Mouse (Mus musculus): ENCODE data around the gene Slbp.
A peak's percentile ranks its signal among the peaks of the same experiment; 100 is the strongest.

Gene Slbp

GRCm38 (mm10) chr5:33630061-33630460 is 22.3 kb downstream of the Slbp start:
- peak; percentile 48 for DNase-seq (ENCODE audit: low spot score)

GRCm38 (mm10) chr5:33629301-33629987 is 22.9 kb downstream of the Slbp start, which contains the start of the genes Fam53a and Gm9903:
Fam53a (minus strand) TSS chr5:33629635.
Gm9903 (plus strand) TSS chr5:33629925.
- DNase-seq (ENCODE audit: low spot score) = peak; percentile 100

GRCm38 (mm10) chr5:33628820-33629300 is 23.5 kb downstream of the Slbp start:
- peak; percentile 22 for DNase-seq (ENCODE audit: low spot score)

GRCm38 (mm10) chr5:33627968-33628367 is 24.4 kb downstream of the Slbp start:
- peak; percentile 8 for DNase-seq (ENCODE audit: low spot score)

GRCm38 (mm10) chr5:33623766-33624165 is 28.6 kb downstream of the Slbp start:
- DNase-seq (ENCODE audit: low spot score) = no peak

GRCm38 (mm10) chr5:33622671-33623070 is 29.7 kb downstream of the Slbp start:
- DNase-seq (ENCODE audit: low spot score) = no peak

GRCm38 (mm10) chr5:33614391-33614790 is 38.0 kb downstream of the Slbp start:
- no peak for DNase-seq (ENCODE audit: low spot score)

GRCm38 (mm10) chr5:33611795-33612194 is 40.6 kb downstream of the Slbp start:
- no peak for DNase-seq (ENCODE audit: low spot score)

- no peak for DNase-seq (ENCODE audit: low spot score)
These were observed 43.1 kb downstream of the Slbp start for GRCm38 (mm10) chr5:33609226-33609625.

- DNase-seq (ENCODE audit: low spot score) = no peak
These were observed 44.9 kb downstream of the Slbp start for GRCm38 (mm10) chr5:33607434-33607833.

GRCm38 (mm10) chr5:33606631-33607030 is 45.7 kb downstream of the Slbp start:
- DNase-seq (ENCODE audit: low spot score) = no peak

- DNase-seq (ENCODE audit: low spot score) = no peak
These were observed 47.1 kb downstream of the Slbp start for GRCm38 (mm10) chr5:33605314-33605713.

- DNase-seq (ENCODE audit: low spot score) = no peak
These were observed 58.8 kb downstream of the Slbp start for GRCm38 (mm10) chr5:33593620-33594019.

GRCm38 (mm10) chr5:33589221-33589888 is 63.0 kb downstream of the Slbp start:
- peak; percentile 51 for DNase-seq (ENCODE audit: low spot score)

- no peak for DNase-seq (ENCODE audit: low spot score)
These were observed 64.3 kb downstream of the Slbp start for GRCm38 (mm10) chr5:33588066-33588465.

GRCm38 (mm10) chr5:33587498-33588058 is 64.8 kb downstream of the Slbp start:
- no peak for DNase-seq (ENCODE audit: low spot score)

All from lung, postnatal 25 days (tissue).